Mouse (Mus musculus) c-Kit-positive CD71-positive TER-119-positive erythroid progenitor cells, embryonic 14.5 days (primary cell): Measurements from ENCODE around the gene Fank1.

Experiments
- DNase-seq: peaks from one replicate; pipeline ENCODE4 v3.0.0-alpha.2; 2013; ENCODE audit warnings: low spot score

The Fank1 gene

GRCm38 (mm10) chr7:133776626-133776996 lies at the start of gene Fank1:
TSS of gene Fank1 (plus strand) at chr7:133776861.
- DNase-seq = peak; percentile 87

GRCm38 (mm10) chr7:133727027-133727426 lies 49.6 kb upstream of the Fank1 start:
- no peak for DNase-seq

GRCm38 (mm10) chr7:133729351-133729750 lies 47.3 kb upstream of the Fank1 start:
- DNase-seq = no peak

- no peak for DNase-seq
These were observed 46.1 kb upstream of the Fank1 start for GRCm38 (mm10) chr7:133730324-133731191.

- DNase-seq = no peak
These were observed 44.6 kb upstream of the Fank1 start for GRCm38 (mm10) chr7:133731971-133732645.

GRCm38 (mm10) chr7:133740558-133740957 lies 36.1 kb upstream of the Fank1 start:
- no peak for DNase-seq

- DNase-seq = no peak
These were observed 33.9 kb upstream of the Fank1 start for GRCm38 (mm10) chr7:133742530-133743325.

GRCm38 (mm10) chr7:133743611-133744010 lies 33.0 kb upstream of the Fank1 start:
- DNase-seq = no peak

GRCm38 (mm10) chr7:133744209-133744608 lies 32.5 kb upstream of the Fank1 start:
- DNase-seq = no peak

- no peak for DNase-seq
These were observed 32.0 kb upstream of the Fank1 start for GRCm38 (mm10) chr7:133744701-133745100.

GRCm38 (mm10) chr7:133747372-133747771 lies 29.3 kb upstream of the Fank1 start:
- no peak for DNase-seq

- DNase-seq = no peak
These were observed 27.9 kb upstream of the Fank1 start for GRCm38 (mm10) chr7:133748753-133749152.

- no peak for DNase-seq
These were observed 26.0 kb upstream of the Fank1 start for GRCm38 (mm10) chr7:133750666-133751065.

- no peak for DNase-seq
These were observed 25.5 kb upstream of the Fank1 start for GRCm38 (mm10) chr7:133751163-133751562.

- DNase-seq = no peak
These were observed 18.7 kb upstream of the Fank1 start for GRCm38 (mm10) chr7:133757961-133758455.

GRCm38 (mm10) chr7:133758716-133759115 lies 17.9 kb upstream of the Fank1 start:
- DNase-seq = no peak

- DNase-seq = no peak
These were observed 16.9 kb upstream of the Fank1 start for GRCm38 (mm10) chr7:133759611-133760353.

- no peak for DNase-seq
These were observed 14.0 kb upstream of the Fank1 start for GRCm38 (mm10) chr7:133762696-133763095.

- no peak for DNase-seq
These were observed 12.2 kb upstream of the Fank1 start for GRCm38 (mm10) chr7:133764425-133764824.

GRCm38 (mm10) chr7:133765240-133765848 lies 11.3 kb upstream of the Fank1 start:
- DNase-seq = no peak

GRCm38 (mm10) chr7:133765849-133766243 lies 10.8 kb upstream of the Fank1 start:
- DNase-seq = no peak
